Mouse (Mus musculus) naive thymus-derived CD4-positive, alpha-beta T cell, adult 2 months (primary cell): ENCODE results near the gene Col5a1.

Experiments used
- DNase-seq: peaks from one replicate; pipeline ENCODE4 v3.0.0-alpha.2; 2011; ENCODE audit warnings: low read depth

The Col5a1 gene

GRCm38 (mm10) chr2:28036788-28037187, 150.6 kb downstream of the Col5a1 start:
- DNase-seq: no peak

- no peak for DNase-seq
Measured at GRCm38 (mm10) chr2:28037505-28038390, 151.5 kb downstream of the Col5a1 start.

- no peak for DNase-seq
Measured at GRCm38 (mm10) chr2:28038391-28039096, 152.3 kb downstream of the Col5a1 start.

GRCm38 (mm10) chr2:28039647-28040325, 153.6 kb downstream of the Col5a1 start:
- DNase-seq: no peak

- DNase-seq: no peak
Measured at GRCm38 (mm10) chr2:28040466-28040865, 154.2 kb downstream of the Col5a1 start.

GRCm38 (mm10) chr2:28044920-28045598, 158.8 kb downstream of the Col5a1 start:
- no peak for DNase-seq

- DNase-seq: no peak
Measured at GRCm38 (mm10) chr2:28046311-28046710, 160.1 kb downstream of the Col5a1 start.

GRCm38 (mm10) chr2:28047092-28047491, 160.9 kb downstream of the Col5a1 start:
- DNase-seq: no peak

GRCm38 (mm10) chr2:28059922-28060321, 173.7 kb downstream of the Col5a1 start:
- no peak for DNase-seq

- DNase-seq: no peak
Measured at GRCm38 (mm10) chr2:28063711-28064338, 177.6 kb downstream of the Col5a1 start.

- DNase-seq: no peak
Measured at GRCm38 (mm10) chr2:28064339-28065080, 178.3 kb downstream of the Col5a1 start.

GRCm38 (mm10) chr2:28065081-28065651, 178.9 kb downstream of the Col5a1 start:
- no peak for DNase-seq

GRCm38 (mm10) chr2:28066686-28067085, 180.5 kb downstream of the Col5a1 start:
- DNase-seq: no peak

- no peak for DNase-seq
Measured at GRCm38 (mm10) chr2:28067175-28067574, 180.9 kb downstream of the Col5a1 start.

- no peak for DNase-seq
Measured at GRCm38 (mm10) chr2:28067821-28068536, 181.8 kb downstream of the Col5a1 start.

GRCm38 (mm10) chr2:28068537-28068878, 182.3 kb downstream of the Col5a1 start:
- no peak for DNase-seq

GRCm38 (mm10) chr2:28075616-28076187, 189.5 kb downstream of the Col5a1 start:
- DNase-seq: no peak

GRCm38 (mm10) chr2:28084768-28085167, 198.5 kb downstream of the Col5a1 start, which contains the start of gene Fcnb:
Fcnb (minus strand) TSS chr2:28084885.
- no peak for DNase-seq

- DNase-seq: no peak
Measured at GRCm38 (mm10) chr2:28086112-28086511, 199.9 kb downstream of the Col5a1 start.
